Mouse (Mus musculus): ENCODE measurements around the gene Igsf23. TPM values are rescaled to one million over a fixed set of nuclear protein-coding genes. Genes with fewer than 3 reads are reported as not detected.
"Not testable (repeated sequence)": the region's sequence is repeated elsewhere in the genome, so short reads cannot be mapped to it uniquely, and the experiment has no call there.

Igsf23 gene
- polyA plus RNA-seq (2015; fragmentation: Nextera tagmentation; extraction: Ambion mirVana): 1.8 and 2.3 TPM in 2 replicates

DNA sequence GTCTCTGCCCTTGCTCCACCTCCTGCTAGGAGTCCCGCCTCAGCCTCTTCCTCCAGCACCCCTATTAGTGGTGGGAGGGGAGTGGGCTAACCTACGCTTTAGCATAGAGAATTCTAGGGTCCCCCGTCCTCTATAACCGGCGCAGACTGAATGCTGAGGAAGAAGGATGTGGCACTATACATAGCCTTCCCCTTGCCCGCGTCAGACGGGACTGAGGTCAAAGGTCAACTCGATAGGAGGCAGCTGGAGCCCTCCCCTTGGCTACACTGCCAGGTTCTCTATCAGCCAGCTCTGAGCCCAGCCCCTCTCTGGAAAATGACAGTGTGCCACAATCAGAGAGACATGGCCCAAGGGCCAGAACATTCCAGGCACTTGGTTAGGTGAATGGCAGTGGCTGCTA lies at the start of gene Igsf23:
Gene Igsf23, minus strand, starts transcription at position 168 of the 400 bp plus-strand sequence.
- H3K27me3 ChIP-seq (ENCODE audit: control insufficient read depth, insufficient read depth, low read depth, low read length): no peaks in the 10 kb centered on the region

DNA sequence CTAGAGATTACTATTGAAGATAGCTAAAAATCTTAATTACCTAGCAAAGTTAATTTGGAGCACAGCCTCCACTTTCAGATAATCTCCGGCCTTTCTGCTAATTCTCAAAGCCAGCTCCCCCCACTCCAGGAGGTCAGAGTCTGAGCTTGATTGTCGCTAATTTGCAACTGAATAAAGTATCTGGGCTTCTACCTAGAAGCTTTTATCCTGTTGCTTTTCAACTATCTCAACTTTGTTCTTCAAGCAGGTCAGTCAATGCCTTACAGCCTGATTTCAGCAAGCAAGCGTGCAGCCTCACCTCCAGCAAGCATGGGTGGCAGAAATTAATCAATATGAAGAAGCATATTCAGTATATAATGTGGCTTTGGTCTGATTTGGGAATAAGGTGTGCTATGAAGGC lies 46.2 kb upstream of the Igsf23 start:
- H3K4me3 ChIP-seq (ENCODE audit: low read length); H3K36me3 ChIP-seq (ENCODE audit: control insufficient read depth, insufficient read depth, low read length); H3K9ac ChIP-seq (ENCODE audit: low read length); H3K9me3 ChIP-seq (ENCODE audit: control insufficient read depth, low read length); H3K27ac ChIP-seq (ENCODE audit: low read length); H3K27me3 ChIP-seq (ENCODE audit: control insufficient read depth, insufficient read depth, low read depth, low read length); H3K4me1 ChIP-seq (replicated peaks; ENCODE audit: control insufficient read depth, insufficient read depth, low read length); H3K4me2 ChIP-seq (ENCODE audit: low read depth, low read length); ATAC-seq (ENCODE audit: low read depth): not testable (repeated sequence)
- 61% methylated on average over 3 of the region's 3 CpGs for WGBS

More for the DNA sequence above, at the start of gene Igsf23:
- no peak within 1 kb of the TSS for H3K9ac ChIP-seq (ENCODE audit: low read length)
- ATAC-seq (ENCODE audit: low read depth): no peak
- H3K4me2 ChIP-seq (ENCODE audit: low read depth, low read length): no peak within 1 kb of the TSS
- no peak within 1 kb of the TSS for H3K4me3 ChIP-seq (ENCODE audit: low read length)
- H3K9me3 ChIP-seq (ENCODE audit: control insufficient read depth, low read length): no peaks in the 10 kb centered on the region
- 42% methylated on average over 9 of the region's 9 CpGs for WGBS
- H3K4me1 ChIP-seq (replicated peaks; ENCODE audit: control insufficient read depth, insufficient read depth, low read length): peaks cover 9% of the 10 kb centered on the region
- no peak within 1 kb of the TSS for H3K27ac ChIP-seq (ENCODE audit: low read length)
- H3K36me3 ChIP-seq (ENCODE audit: control insufficient read depth, insufficient read depth, low read length): no peaks in the 10 kb centered on the region

DNA sequence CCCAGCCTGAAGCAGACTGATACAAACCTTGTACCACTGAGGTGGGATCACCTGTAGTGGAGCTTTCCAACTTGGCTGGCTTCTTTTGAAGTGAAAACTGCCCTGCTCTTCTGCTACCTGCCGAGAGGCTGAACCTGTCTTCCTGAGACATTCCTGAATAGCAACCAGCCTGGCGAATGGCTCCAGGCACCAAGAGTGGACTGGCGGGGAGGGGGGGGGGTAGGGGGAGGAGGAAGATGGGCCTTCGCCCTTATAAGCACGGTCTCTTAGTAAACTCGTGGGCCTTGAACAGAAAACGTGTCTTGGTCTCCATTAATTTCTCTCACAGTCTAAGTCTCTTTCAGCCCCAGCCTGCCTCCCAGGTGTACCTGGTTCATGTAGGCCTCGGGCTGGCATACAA lies 40.6 kb upstream of the Igsf23 start, which contains the start of gene Nlrp9b:
Gene Nlrp9b, plus strand, starts transcription at position 301 of the 400 bp plus-strand sequence.
- H3K9ac ChIP-seq (ENCODE audit: low read length); H3K36me3 ChIP-seq (ENCODE audit: control insufficient read depth, insufficient read depth, low read length); ATAC-seq (ENCODE audit: low read depth); H3K27ac ChIP-seq (ENCODE audit: low read length); H3K4me2 ChIP-seq (ENCODE audit: low read depth, low read length); H3K4me1 ChIP-seq (replicated peaks; ENCODE audit: control insufficient read depth, insufficient read depth, low read length); H3K4me3 ChIP-seq (ENCODE audit: low read length); H3K9me3 ChIP-seq (ENCODE audit: control insufficient read depth, low read length); H3K27me3 ChIP-seq (ENCODE audit: control insufficient read depth, insufficient read depth, low read depth, low read length): not testable (repeated sequence)
- 64% methylated on average over 7 of the region's 8 CpGs for WGBS

DNA sequence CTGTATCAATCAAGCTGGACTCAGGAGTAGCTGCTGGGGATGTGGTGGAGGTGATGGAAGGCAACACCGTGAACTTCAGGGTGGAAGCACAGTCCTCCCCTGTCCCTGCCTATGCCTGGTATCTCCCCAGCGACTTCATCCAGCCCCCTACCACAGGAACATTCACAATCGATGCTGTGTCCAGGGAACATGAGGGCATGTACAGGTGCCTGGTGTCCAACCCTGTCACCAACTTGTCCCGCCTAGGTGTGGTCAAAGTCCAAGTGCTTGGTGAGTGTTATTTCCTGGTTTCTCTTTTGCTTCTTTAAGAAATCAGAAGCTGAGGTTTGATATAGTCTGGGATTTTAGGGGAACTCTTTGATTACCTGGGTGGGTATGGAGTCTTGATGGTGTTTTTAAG lies 21.0 kb upstream of the Igsf23 start:
- Histone ChIP-seq H3K9ac (ENCODE audit: low read length) (no peak overlapping the region), H3K27ac (ENCODE audit: low read length) (no peak overlapping the region), H3K4me1 (replicated peaks; ENCODE audit: control insufficient read depth, insufficient read depth, low read length) (no peaks in the 10 kb centered on the region), H3K27me3 (ENCODE audit: control insufficient read depth, insufficient read depth, low read depth, low read length) (no peaks in the 10 kb centered on the region), H3K9me3 (ENCODE audit: control insufficient read depth, low read length) (no peaks in the 10 kb centered on the region), H3K4me3 (ENCODE audit: low read length) (no peak overlapping the region), H3K36me3 (ENCODE audit: control insufficient read depth, insufficient read depth, low read length) (no peaks in the 10 kb centered on the region), H3K4me2 (ENCODE audit: low read depth, low read length) (no peak overlapping the region)
- ATAC-seq (ENCODE audit: low read depth): no peak
- 92% methylated on average over 4 of the region's 4 CpGs for WGBS

DNA sequence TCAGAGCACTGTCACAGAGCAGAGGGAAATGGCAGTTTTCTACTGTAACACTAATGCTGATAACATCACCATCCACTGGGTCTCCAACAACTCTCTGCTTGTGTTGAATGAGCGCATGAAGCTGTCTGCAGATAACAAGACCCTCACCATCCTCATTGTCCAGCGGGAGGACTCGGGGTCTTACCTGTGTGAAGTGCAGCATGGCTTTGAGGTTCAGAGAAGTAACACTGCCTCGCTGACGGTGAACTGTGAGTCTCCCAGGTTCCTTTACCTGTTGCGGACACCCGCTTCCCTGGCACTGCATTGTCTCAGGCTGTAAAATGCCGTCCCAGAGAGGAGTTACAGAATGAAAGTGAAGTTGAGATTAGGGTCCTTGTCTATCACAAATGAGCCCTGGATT lies 19.6 kb upstream of the Igsf23 start:
- no peaks in the 10 kb centered on the region for H3K27me3 ChIP-seq (ENCODE audit: control insufficient read depth, insufficient read depth, low read depth, low read length)

DNA sequence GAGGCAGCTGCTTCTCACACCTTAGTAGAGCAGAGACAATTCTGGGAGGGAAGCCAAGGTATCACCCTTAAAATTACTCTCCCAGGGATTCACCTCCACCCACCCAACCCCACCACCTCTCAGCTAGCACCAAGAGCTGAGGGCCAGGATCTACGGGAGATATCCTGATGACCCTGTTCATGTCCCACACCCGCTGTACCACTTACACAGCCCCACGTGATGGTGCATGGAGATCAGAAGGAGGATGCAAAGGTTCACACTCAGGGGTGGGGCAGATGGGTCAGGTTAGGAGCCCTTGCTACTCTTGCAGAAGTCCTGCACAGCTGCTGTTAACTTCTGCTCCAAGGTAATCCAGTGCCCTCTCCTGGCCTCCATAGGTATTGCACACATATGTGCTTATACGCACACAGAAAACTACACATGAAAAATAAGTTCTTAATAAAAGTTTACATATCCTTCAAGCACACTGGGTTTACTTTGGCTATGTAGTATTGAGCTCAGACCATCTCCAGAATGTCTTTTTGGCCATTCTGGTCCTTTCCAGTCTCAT lies 19.1 kb upstream of the Igsf23 start:
- Histone ChIP-seq H3K9me3 (ENCODE audit: control insufficient read depth, low read length) (no peaks in the 10 kb centered on the region), H3K36me3 (ENCODE audit: control insufficient read depth, insufficient read depth, low read length) (no peaks in the 10 kb centered on the region), H3K4me2 (ENCODE audit: low read depth, low read length) (no peak overlapping the region), H3K4me3 (ENCODE audit: low read length) (no peak overlapping the region), H3K27ac (ENCODE audit: low read length) (no peak overlapping the region), H3K4me1 (replicated peaks; ENCODE audit: control insufficient read depth, insufficient read depth, low read length) (no peaks in the 10 kb centered on the region), H3K9ac (ENCODE audit: low read length) (no peak overlapping the region), H3K27me3 (ENCODE audit: control insufficient read depth, insufficient read depth, low read depth, low read length) (no peaks in the 10 kb centered on the region)
- no peak for ATAC-seq (ENCODE audit: low read depth)
- WGBS: 94% methylated on average over 4 of the region's 4 CpGs

More for the DNA sequence above, 19.6 kb upstream of the Igsf23 start:
- Histone ChIP-seq H3K9ac (ENCODE audit: low read length) (no peak overlapping the region), H3K27ac (ENCODE audit: low read length) (no peak overlapping the region), H3K36me3 (ENCODE audit: control insufficient read depth, insufficient read depth, low read length) (no peaks in the 10 kb centered on the region), H3K9me3 (ENCODE audit: control insufficient read depth, low read length) (no peaks in the 10 kb centered on the region), H3K4me1 (replicated peaks; ENCODE audit: control insufficient read depth, insufficient read depth, low read length) (no peaks in the 10 kb centered on the region), H3K4me2 (ENCODE audit: low read depth, low read length) (no peak overlapping the region), H3K4me3 (ENCODE audit: low read length) (no peak overlapping the region)
- WGBS: 92% methylated on average over 8 of the region's 8 CpGs
- no peak for ATAC-seq (ENCODE audit: low read depth)

GRCm38 (mm10) chr7:19969106-19969505 lies 18.6 kb upstream of the Igsf23 start:
- no peak overlapping the region for H3K4me2 ChIP-seq (ENCODE audit: low read depth, low read length)
- H3K36me3 ChIP-seq (ENCODE audit: control insufficient read depth, insufficient read depth, low read length): no peaks in the 10 kb centered on the region
- no peak overlapping the region for H3K4me3 ChIP-seq (ENCODE audit: low read length)
- no peak overlapping the region for H3K9ac ChIP-seq (ENCODE audit: low read length)
- no peak overlapping the region for H3K27ac ChIP-seq (ENCODE audit: low read length)
- ATAC-seq (ENCODE audit: low read depth): no peak
- H3K4me1 ChIP-seq (replicated peaks; ENCODE audit: control insufficient read depth, insufficient read depth, low read length): no peaks in the 10 kb centered on the region
- no peaks in the 10 kb centered on the region for H3K27me3 ChIP-seq (ENCODE audit: control insufficient read depth, insufficient read depth, low read depth, low read length)
- WGBS: 70% methylated on average over 3 of the region's 3 CpGs
- no peaks in the 10 kb centered on the region for H3K9me3 ChIP-seq (ENCODE audit: control insufficient read depth, low read length)

DNA sequence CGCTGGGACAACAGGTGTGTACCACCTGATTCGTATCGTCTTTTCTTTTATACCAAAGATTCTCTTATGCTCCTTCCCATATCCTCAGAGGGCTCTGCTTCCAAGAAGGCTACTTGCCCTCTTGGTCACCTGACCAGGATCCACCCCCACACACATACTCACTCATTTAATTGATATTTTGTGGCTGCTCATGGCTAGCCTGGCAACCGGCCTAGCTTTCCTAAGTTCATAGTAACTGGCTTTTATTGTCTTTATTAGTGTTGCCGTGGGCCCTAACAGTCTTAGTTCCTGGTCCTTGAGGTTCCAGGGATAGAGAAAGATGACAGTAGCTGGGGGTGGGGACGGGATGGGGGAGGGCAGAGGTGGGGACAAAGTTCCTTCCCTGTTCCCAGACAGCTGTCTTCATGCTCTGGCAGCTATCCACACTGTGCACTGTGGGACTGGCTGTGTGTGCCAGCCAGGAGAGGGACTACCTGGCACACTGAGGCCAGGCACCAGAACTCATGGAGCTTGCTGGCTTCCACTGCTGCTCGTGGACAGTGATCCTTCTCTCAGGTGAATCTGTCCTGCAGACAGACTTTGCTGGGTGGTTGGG lies 14.5 kb upstream of the Igsf23 start, which contains the start of gene Ceacam20:
Gene Ceacam20, plus strand, starts transcription at position 428 of the 595 bp plus-strand sequence.
- Histone ChIP-seq H3K27ac (ENCODE audit: low read length) (no peak within 1 kb of the TSS), H3K4me3 (ENCODE audit: low read length) (no peak within 1 kb of the TSS), H3K27me3 (ENCODE audit: control insufficient read depth, insufficient read depth, low read depth, low read length) (no peaks in the 10 kb centered on the region), H3K4me1 (replicated peaks; ENCODE audit: control insufficient read depth, insufficient read depth, low read length) (no peaks in the 10 kb centered on the region), H3K36me3 (ENCODE audit: control insufficient read depth, insufficient read depth, low read length) (no peaks in the 10 kb centered on the region), H3K9me3 (ENCODE audit: control insufficient read depth, low read length) (no peaks in the 10 kb centered on the region), H3K9ac (ENCODE audit: low read length) (no peak within 1 kb of the TSS), H3K4me2 (ENCODE audit: low read depth, low read length) (no peak within 1 kb of the TSS)
- ATAC-seq (ENCODE audit: low read depth): no peak
- 75% methylated on average over 7 of the region's 7 CpGs for WGBS

- 45% methylated on average over 1 of the region's 1 CpGs for WGBS
- H3K4me3 ChIP-seq (ENCODE audit: low read length): no peak overlapping the region
Measured at GRCm38 (mm10) chr7:19962423-19962822, 11.9 kb upstream of the Igsf23 start.

More at GRCm38 (mm10) chr7:19962423-19962822, 11.9 kb upstream of the Igsf23 start:
- Histone ChIP-seq H3K4me1 (replicated peaks; ENCODE audit: control insufficient read depth, insufficient read depth, low read length) (no peaks in the 10 kb centered on the region), H3K9ac (ENCODE audit: low read length) (no peak overlapping the region), H3K27me3 (ENCODE audit: control insufficient read depth, insufficient read depth, low read depth, low read length) (no peaks in the 10 kb centered on the region), H3K4me2 (ENCODE audit: low read depth, low read length) (no peak overlapping the region), H3K36me3 (ENCODE audit: control insufficient read depth, insufficient read depth, low read length) (no peaks in the 10 kb centered on the region), H3K27ac (ENCODE audit: low read length) (no peak overlapping the region), H3K9me3 (ENCODE audit: control insufficient read depth, low read length) (no peaks in the 10 kb centered on the region)
- no peak for ATAC-seq (ENCODE audit: low read depth)

All from lung, embryonic 16.5 days (tissue).